Mouse (Mus musculus) heart, embryonic 13.5 days (tissue): Measurements from ENCODE around the gene Dand5. TPM values are rescaled to one million over a fixed set of nuclear protein-coding genes. Genes with fewer than 3 reads are reported as not detected.

Experiments
- ATAC-seq: fragments of 200-750 bp; cut with Nextera tagmentation; 2 replicates; pipeline ENCODE4 v1.8.0; 2017; ENCODE audit warnings: moderate TSS enrichment; ENCODE audit not compliant: insufficient number of reproducible peaks, low FRiP score, low TSS enrichment; ENCODE audit errors: extremely low read depth
- H3K27ac ChIP-seq: fragments of 300-500 bp; sonication (generic); replicated peaks from 2 replicates; pipeline ENCODE4 v1.5.1; 2015; ENCODE audit warnings: moderate library complexity, mild to moderate bottlenecking, inconsistent platforms
- H3K27me3 ChIP-seq: fragments of 300-500 bp; sonication (generic); replicated peaks from 2 replicates; pipeline ENCODE4 v1.6.1; 2015; ENCODE audit warnings: mild to moderate bottlenecking, inconsistent platforms
- H3K36me3 ChIP-seq: fragments of 300-500 bp; sonication (generic); 2 replicates; pipeline ENCODE4 v1.6.1; 2015; ENCODE audit warnings: mild to moderate bottlenecking, inconsistent platforms
- H3K4me1 ChIP-seq: fragments of 300-500 bp; sonication (generic); 2 replicates; pipeline ENCODE4 v1.6.1; 2015; ENCODE audit warnings: inconsistent platforms
- H3K4me2 ChIP-seq: fragments of 300-500 bp; sonication (generic); 2 replicates; pipeline ENCODE4 v1.6.1; 2015; ENCODE audit warnings: inconsistent platforms, mild to moderate bottlenecking, moderate library complexity
- H3K4me3 ChIP-seq: fragments of 300-500 bp; sonication (generic); 2 replicates; pipeline ENCODE4 v1.5.1; 2015; ENCODE audit warnings: moderate library complexity, mild to moderate bottlenecking, inconsistent platforms
- H3K9ac ChIP-seq: fragments of 300-500 bp; sonication (generic); 2 replicates; pipeline ENCODE4 v1.6.1; 2015; ENCODE audit warnings: inconsistent platforms, mild to moderate bottlenecking, moderate library complexity
- H3K9me3 ChIP-seq: fragments of 300-500 bp; sonication (generic); 2 replicates; pipeline ENCODE4 v1.6.1; 2016; ENCODE audit warnings: inconsistent platforms
- WGBS: fragments of 180-500 bp; shearing (Covaris S2); methylation state at CpG from one replicate; pipeline ENCODE4 v1.1.7; 2015; ENCODE audit warnings: mixed read lengths; 5-methylcytosine and 5-hydroxymethylcytosine counted together
- polyA plus RNA-seq: library from polyadenylated mRNA; unstranded; fragments of >200 nt; fragmentation: Nextera tagmentation; extraction: Ambion mirVana; gene quantifications from 2 replicates; pipeline ENCODE4 v1.2.1, GENCODE M21; 2015

Gene Dand5
- polyA plus RNA-seq, 1 experiment from 2014 or later, result 6.3 TPM

GRCm38 (mm10) chr8:84773304-84773703, 49.3 kb downstream of the Dand5 start:
- Histone ChIP-seq H3K9ac (peak overlapping the region; percentile 72), H3K9me3 (no peaks in the 10 kb centered on the region), H3K36me3 (peaks cover 14% of the 10 kb centered on the region), H3K4me3 (peak overlapping the region; percentile 45), H3K27me3 (peaks cover 94% of the 10 kb centered on the region), H3K4me2 (peak overlapping the region; percentile 68), H3K4me1 (peaks cover 65% of the 10 kb centered on the region), H3K27ac (peak overlapping the region; percentile 81)
- ATAC-seq, result no peak
- WGBS, result 6% methylated on average over 9 of the region's 9 CpGs

DNA sequence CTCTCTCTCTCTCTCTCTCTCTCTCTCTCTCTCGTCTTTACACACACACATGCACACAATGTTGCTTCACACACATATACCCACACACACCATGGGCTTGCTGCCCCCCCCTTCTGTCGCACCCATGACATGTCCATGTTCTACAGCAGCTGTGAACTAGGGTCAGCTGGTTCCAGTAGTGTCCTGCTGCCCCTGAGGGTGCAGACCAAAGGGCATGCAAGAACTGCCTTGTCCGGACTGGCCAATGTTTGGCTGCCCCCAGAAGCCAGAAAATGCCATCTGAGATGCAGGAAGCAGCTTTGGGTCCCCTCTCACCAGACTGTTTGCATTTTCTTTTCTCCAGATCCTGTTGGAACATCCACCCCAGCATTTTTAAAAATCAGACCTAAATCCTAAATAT, 50.0 kb downstream of the Dand5 start:
- Histone ChIP-seq H3K27me3 (peaks cover 92% of the 10 kb centered on the region), H3K4me3 (0 out of 2 replicates have a peak overlapping the region, but pooled peaks have one; percentile 10), H3K27ac (no peak overlapping the region), H3K4me1 (peaks cover 60% of the 10 kb centered on the region), H3K9ac (no peak overlapping the region), H3K4me2 (peak overlapping the region; percentile 68), H3K9me3 (no peaks in the 10 kb centered on the region), H3K36me3 (peaks cover 20% of the 10 kb centered on the region)
- ATAC-seq, result no peak
- 10% methylated on average over 2 of the region's 3 CpGs for WGBS

GRCm38 (mm10) chr8:84771941-84772378, 50.7 kb downstream of the Dand5 start:
- ATAC-seq, result no peak
- peaks cover 24% of the 10 kb centered on the region for H3K36me3 ChIP-seq
- H3K27me3 ChIP-seq, result peaks cover 92% of the 10 kb centered on the region
- H3K27ac ChIP-seq, result no peak overlapping the region
- no peaks in the 10 kb centered on the region for H3K9me3 ChIP-seq
- peaks cover 60% of the 10 kb centered on the region for H3K4me1 ChIP-seq
- WGBS, result 9% methylated on average over 34 of the region's 34 CpGs
- peak overlapping the region; percentile 68 for H3K4me2 ChIP-seq
- H3K4me3 ChIP-seq, result peak overlapping the region; percentile 25
- peak overlapping the region; percentile 15; the same call in 1 of the 2 replicates for H3K9ac ChIP-seq

GRCm38 (mm10) chr8:84771000-84771687, 51.5 kb downstream of the Dand5 start:
- H3K9ac ChIP-seq, result no peak overlapping the region
- H3K4me1 ChIP-seq, result peaks cover 64% of the 10 kb centered on the region
- H3K27me3 ChIP-seq, result peaks cover 92% of the 10 kb centered on the region
- H3K27ac ChIP-seq, result no peak overlapping the region
- 41% methylated on average over 5 of the region's 5 CpGs for WGBS
- no peak for ATAC-seq
- H3K36me3 ChIP-seq, result peaks cover 24% of the 10 kb centered on the region
- H3K4me3 ChIP-seq, result no peak overlapping the region
- H3K9me3 ChIP-seq, result no peaks in the 10 kb centered on the region
- peak overlapping the region; percentile 68; the same call in 1 of the 2 replicates for H3K4me2 ChIP-seq

DNA sequence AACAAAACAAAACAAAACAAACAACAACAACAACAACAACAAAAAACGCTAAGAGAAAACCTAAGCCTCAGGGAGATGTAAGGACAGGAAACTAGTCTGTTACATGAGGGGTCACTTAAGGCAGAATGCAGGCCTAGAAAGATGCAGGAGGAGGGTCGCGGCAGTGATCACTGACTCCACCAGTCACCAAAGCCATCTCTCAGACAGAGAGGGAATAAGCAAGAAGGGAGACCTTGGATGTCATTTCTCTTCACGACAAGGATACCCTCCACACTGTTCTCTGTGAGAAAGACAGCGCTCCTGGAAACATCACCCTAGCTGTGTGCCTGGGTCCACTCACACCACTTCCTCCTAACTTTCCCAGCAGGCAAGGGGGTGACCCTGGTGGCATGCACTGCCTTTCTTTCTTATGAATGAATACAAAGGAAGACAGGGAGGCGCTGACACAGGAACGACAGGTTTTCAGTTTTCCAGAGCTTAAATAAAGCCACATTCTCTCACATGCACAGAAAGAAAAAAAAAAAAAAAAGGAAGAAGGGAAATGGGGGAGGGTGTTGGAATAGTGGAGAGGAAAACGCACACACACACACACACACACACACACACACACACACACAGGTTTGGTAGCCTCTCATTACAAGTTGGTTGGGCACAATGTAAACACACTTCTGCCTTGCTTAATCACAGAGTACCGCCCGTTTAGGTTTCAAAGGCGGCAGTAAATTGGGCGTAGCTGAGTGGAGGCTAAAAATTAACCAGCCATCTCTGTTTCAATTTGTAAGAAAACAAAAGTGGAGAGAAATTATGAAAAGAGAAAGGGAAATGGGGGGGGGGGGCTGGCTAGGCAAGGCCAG, 52.3 kb downstream of the Dand5 start:
- Histone ChIP-seq H3K27ac (0 out of 2 replicates have a peak overlapping the region, but pooled peaks have one; percentile 5), H3K9ac (no peak overlapping the region), H3K4me1 (peaks cover 65% of the 10 kb centered on the region), H3K27me3 (peaks cover 92% of the 10 kb centered on the region), H3K4me3 (no peak overlapping the region), H3K4me2 (no peak overlapping the region), H3K36me3 (peaks cover 24% of the 10 kb centered on the region), H3K9me3 (no peaks in the 10 kb centered on the region)
- WGBS, result 45% methylated on average over 12 of the region's 12 CpGs
- ATAC-seq, result no peak

DNA sequence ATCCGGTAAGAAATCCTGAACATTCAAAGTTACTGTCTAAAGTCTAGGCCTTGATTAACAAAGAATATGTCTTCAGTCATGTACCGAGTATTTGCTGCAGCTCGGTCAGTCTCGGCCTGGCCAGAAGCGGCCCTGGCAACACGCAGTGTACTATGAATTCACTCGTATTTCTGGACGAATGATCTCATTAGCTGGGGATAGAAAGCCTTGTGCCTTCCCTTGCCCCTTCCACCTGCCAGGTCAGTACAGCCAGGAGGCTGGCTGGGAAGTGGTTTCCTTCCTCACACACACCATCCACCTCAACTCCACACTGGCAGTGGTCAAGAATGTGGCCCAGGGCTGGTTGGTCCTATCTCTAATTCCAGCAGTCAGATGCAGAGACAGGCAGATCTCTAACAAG, 53.3 kb downstream of the Dand5 start:
- Histone ChIP-seq H3K4me1 (peaks cover 59% of the 10 kb centered on the region), H3K27me3 (peaks cover 92% of the 10 kb centered on the region), H3K9me3 (no peaks in the 10 kb centered on the region)

DNA sequence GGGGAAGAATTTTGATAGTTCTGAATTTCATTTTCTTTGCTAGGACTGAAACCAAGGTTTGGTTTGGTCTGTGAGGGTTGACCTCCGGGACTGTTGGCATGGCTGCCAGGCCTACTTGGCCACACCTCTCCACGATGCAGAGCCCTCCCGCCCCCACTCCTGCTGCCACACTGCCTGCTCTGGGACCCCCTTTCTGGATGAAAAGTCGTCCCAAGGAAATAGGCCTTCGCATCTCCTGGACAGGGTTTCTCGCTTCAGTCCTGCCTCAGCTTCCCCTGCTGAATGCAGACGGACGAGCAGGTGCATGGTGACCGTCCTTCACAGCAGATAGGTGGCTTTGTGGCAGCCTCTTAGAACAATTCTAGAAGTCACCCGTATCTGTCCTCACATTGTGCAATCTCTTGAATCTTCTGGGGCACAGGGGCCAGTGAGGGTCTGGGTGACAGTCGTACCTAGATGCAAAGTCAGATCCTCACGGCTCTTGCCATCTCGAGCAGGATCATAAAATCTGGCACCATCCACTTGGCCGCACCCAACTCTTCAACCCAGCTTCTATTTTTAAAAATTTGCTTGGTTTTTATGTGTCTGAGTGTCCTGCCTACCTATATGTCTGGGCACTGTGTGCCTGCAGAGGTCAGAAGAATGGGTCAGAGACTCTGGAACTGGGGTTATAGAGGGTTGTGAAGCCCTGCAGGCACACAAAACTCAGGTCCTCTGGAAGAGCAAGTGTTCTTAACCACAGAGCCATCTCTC, 54.1 kb downstream of the Dand5 start:
- ATAC-seq, result no peak
- Histone ChIP-seq H3K36me3 (peaks cover 24% of the 10 kb centered on the region), H3K4me3 (no peak overlapping the region), H3K4me2 (no peak overlapping the region), H3K27me3 (peaks cover 97% of the 10 kb centered on the region), H3K4me1 (peaks cover 52% of the 10 kb centered on the region), H3K27ac (no peak overlapping the region), H3K9ac (no peak overlapping the region), H3K9me3 (no peaks in the 10 kb centered on the region)
- whole genome bisulfite sequencing, result 82% methylated on average over 14 of the region's 14 CpGs

More for the DNA sequence above, 53.3 kb downstream of the Dand5 start:
- Histone ChIP-seq H3K4me2 (no peak overlapping the region), H3K4me3 (no peak overlapping the region), H3K27ac (no peak overlapping the region), H3K9ac (no peak overlapping the region), H3K36me3 (peaks cover 24% of the 10 kb centered on the region)
- WGBS, result 86% methylated on average over 8 of the region's 8 CpGs
- ATAC-seq, result no peak

DNA sequence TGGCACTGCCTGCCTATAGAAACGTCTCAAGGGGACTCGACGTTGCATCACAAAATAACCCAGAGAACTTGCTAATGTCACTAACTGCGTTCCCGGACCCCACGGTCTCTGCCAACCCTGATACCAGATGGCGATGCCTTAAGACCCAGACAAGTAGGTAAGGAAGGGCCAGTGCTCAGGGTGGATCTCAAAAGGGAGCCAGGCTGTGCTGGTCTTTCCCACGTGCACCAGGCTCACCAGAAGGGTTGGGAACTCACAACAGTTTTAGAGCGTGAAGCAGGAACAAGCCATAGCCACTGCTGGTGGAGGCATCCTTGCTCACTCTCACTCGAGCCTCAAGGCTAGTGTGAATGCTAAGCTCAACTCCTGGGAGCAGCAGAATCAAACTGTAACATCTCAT, 55.4 kb downstream of the Dand5 start:
- WGBS, result 71% methylated on average over 10 of the region's 10 CpGs
- ATAC-seq, result no peak
- Histone ChIP-seq H3K4me2 (no peak overlapping the region), H3K9me3 (no peaks in the 10 kb centered on the region), H3K4me3 (no peak overlapping the region), H3K36me3 (peaks cover 32% of the 10 kb centered on the region), H3K27me3 (peaks cover 96% of the 10 kb centered on the region), H3K9ac (no peak overlapping the region), H3K27ac (no peak overlapping the region), H3K4me1 (peaks cover 39% of the 10 kb centered on the region)

DNA sequence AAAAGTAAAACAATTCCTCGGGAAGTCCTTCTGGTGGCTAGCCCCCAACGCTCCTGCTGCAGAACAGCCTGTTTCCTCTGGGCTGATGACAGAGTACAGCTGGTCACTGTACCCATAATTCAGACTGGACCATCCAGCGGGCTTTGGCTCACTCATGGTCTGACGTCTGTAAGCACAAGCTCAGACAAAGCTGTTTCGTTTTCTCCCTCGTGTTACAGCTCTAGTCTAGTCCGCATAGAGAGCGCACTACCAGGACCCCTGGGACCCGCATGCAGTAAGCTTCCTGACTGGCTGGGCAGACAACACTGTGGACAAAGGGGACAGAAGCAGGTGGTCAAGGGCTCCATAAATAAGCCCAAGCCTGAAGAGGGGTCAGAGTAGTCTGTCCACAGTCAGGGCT, 56.2 kb downstream of the Dand5 start:
- H3K4me3 ChIP-seq, result no peak overlapping the region
- peaks cover 29% of the 10 kb centered on the region for H3K36me3 ChIP-seq
- ATAC-seq, result no peak
- H3K9ac ChIP-seq, result no peak overlapping the region; the same call in 1 of the 2 replicates
- peaks cover 31% of the 10 kb centered on the region for H3K4me1 ChIP-seq
- 64% methylated on average over 9 of the region's 9 CpGs for WGBS
- H3K27me3 ChIP-seq, result peaks cover 95% of the 10 kb centered on the region
- no peaks in the 10 kb centered on the region for H3K9me3 ChIP-seq
- H3K27ac ChIP-seq, result 0 out of 2 replicates have a peak overlapping the region, but pooled peaks have one; percentile 5
- H3K4me2 ChIP-seq, result no peak overlapping the region

DNA sequence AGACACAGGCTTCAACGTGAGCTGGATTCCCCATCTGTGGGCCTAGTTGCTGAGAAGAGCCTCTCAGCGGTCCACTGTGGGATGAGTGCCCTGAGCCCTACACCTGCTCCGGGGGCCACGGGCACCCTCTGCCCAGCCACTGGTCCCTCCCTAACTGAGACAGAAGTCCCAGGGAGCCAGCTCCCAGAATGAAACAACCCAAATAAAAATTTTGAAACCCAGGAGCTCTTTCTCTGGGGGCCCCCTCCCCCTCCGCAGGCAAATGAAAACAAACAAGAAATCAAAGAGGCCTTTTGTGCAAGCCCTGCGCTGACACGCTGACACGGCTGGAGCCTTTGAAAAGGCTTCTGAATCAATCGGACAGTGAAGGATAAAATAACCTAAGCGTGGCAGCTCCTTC, 57.0 kb downstream of the Dand5 start:
- Histone ChIP-seq H3K36me3 (peaks cover 28% of the 10 kb centered on the region), H3K27me3 (peaks cover 95% of the 10 kb centered on the region), H3K9ac (peak overlapping the region; percentile 33; the same call in 1 of the 2 replicates), H3K9me3 (no peaks in the 10 kb centered on the region), H3K27ac (no peak overlapping the region), H3K4me1 (peaks cover 31% of the 10 kb centered on the region), H3K4me2 (no peak overlapping the region), H3K4me3 (no peak overlapping the region)
- 43% methylated on average over 10 of the region's 10 CpGs for WGBS
- no peak for ATAC-seq
